Mouse (Mus musculus): ENCODE results near the gene Depdc5.
"Not testable (repeated sequence)": the region's sequence is repeated elsewhere in the genome, so short reads cannot be mapped to it uniquely, and the experiment has no call there.

Depdc5 gene

DNA sequence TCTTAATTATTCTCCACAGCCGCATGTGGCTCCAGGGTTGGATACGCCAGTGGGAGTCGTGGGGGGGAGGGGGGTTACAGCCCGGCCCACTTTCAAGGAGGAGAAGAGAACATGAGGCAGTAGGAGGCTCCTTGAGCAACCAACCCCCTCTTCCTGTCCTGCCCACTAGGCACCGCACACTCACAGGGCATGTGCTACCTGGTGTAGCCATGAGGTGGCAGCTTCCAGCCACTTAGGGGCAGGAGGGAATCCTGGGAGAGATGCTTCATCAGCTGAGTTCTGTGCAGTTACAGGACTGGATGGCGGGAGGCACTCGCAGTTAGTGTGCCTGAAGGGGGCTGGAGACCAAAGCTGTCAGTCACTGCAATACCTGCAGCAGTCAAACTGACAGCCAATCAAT lies 170.6 kb downstream of the Depdc5 start:
- DNase-seq: no peak

- DNase-seq: no peak
Measured at GRCm38 (mm10) chr5:33034916-33035315, 171.4 kb downstream of the Depdc5 start.

GRCm38 (mm10) chr5:33038656-33039509 lies 175.4 kb downstream of the Depdc5 start:
- DNase-seq: no peak

- DNase-seq: peak; percentile 61 to 74
Measured at GRCm38 (mm10) chr5:33039510-33039911, 176.0 kb downstream of the Depdc5 start.

DNA sequence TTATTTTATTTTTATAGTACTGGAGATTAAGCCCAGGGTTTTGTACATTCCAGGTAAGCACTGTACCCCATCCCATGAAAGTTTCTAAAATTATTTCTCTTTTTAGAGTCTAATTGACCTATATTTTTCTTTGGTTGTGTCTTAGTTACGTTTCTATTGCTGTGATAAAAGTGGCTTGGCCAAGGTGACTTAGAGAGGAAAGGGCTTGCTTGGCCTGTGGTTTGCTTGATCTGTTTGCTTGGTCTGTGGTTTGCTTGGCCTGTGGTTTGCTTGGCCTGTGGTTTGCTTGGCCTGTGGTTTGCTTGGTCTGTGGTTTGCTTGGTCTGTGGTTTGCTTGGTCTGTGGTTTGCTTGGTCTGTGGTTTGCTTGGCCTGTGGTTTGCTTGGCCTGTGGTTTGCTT lies 177.2 kb downstream of the Depdc5 start:
- not testable (repeated sequence) for DNase-seq

GRCm38 (mm10) chr5:33043397-33043796 lies 179.9 kb downstream of the Depdc5 start:
- DNase-seq: no peak
